Mouse (Mus musculus): ENCODE measurements around the gene Gm13723.

Gene Gm13723

GRCm38 (mm10) chr2:86874702-86875101 is at the start of gene Gm13723:
Gene Gm13723 (minus strand): TSS chr2:86874802.
- no peak for DNase-seq

GRCm38 (mm10) chr2:86905647-86906046 is 31.0 kb upstream of the Gm13723 start:
- DNase-seq: no peak

GRCm38 (mm10) chr2:86892116-86892515 is 17.5 kb upstream of the Gm13723 start, which contains the start of gene Olfr1097:
Gene Olfr1097 (minus strand): TSS chr2:86892216.
- DNase-seq: no peak

GRCm38 (mm10) chr2:86851596-86851995 is 23.0 kb downstream of the Gm13723 start, which contains the start of gene Olfr1095:
Gene Olfr1095 (minus strand): TSS chr2:86851696.
- DNase-seq: no peak

GRCm38 (mm10) chr2:86824363-86824762 is 50.2 kb downstream of the Gm13723 start, which contains the start of gene Olfr1094:
Gene Olfr1094 (plus strand): TSS chr2:86824663.
- no peak for DNase-seq
